ENCODE assay signal across 14 mouse cellular contexts in the genomic region with DNA sequence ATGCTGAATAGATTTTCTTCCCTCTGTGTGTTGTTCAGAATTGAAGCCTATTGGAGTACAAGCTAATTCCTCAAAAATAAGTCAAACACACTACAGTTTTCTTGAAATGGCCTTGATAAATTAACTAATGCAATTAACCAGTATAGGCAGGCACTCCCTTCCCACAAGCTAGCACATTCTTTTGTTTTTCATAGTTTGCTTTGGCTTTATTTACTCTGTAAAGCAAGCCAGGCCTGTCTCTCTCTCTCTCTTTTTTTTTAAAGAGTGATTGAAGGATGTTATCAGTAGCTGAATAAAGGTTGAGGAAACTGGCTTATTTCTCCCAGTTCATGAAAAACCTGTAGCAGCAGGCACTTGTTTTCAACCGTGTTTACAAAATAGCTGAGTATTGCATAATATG.
"Had no signal": no experiment of that assay in that cellular context is flagged by ENCODE, and none has a peak within 500 bp of the region (broad histone marks: within the 10 kb centered on the region; RNA-seq: fewer than 3 reads in every experiment).

No protein-coding gene starts in this region.

- H3K4me1 ChIP-seq: megakaryocyte, embryonic 14.5 days; midbrain, embryonic 13.5 days; midbrain, embryonic 15.5 days; neural tube, embryonic 12.5 days had no signal

- H3K27me3 ChIP-seq: liver, embryonic 15.5 days; megakaryocyte, embryonic 14.5 days; midbrain, embryonic 13.5 days; midbrain, embryonic 15.5 days; neural tube, embryonic 12.5 days had no signal

- H3K4me3 ChIP-seq: liver, embryonic 15.5 days; megakaryocyte, embryonic 14.5 days; midbrain, embryonic 13.5 days; midbrain, embryonic 15.5 days; neural tube, embryonic 12.5 days had no signal

- ATAC-seq: midbrain, embryonic 13.5 days; midbrain, embryonic 15.5 days had no signal

- H3K9ac ChIP-seq: liver, embryonic 15.5 days; lung, embryonic 14.5 days; midbrain, embryonic 13.5 days; midbrain, embryonic 15.5 days; neural tube, embryonic 12.5 days had no signal

- H3K4me2 ChIP-seq: liver, embryonic 15.5 days; lung, embryonic 14.5 days; midbrain, embryonic 11.5 days; midbrain, embryonic 13.5 days; midbrain, embryonic 15.5 days; neural tube, embryonic 12.5 days had no signal

- H3K36me3 ChIP-seq: liver, embryonic 15.5 days; midbrain, embryonic 13.5 days; midbrain, embryonic 15.5 days; neural tube, embryonic 12.5 days had no signal

- H3K9me3 ChIP-seq: liver, embryonic 15.5 days; midbrain, embryonic 13.5 days; midbrain, embryonic 15.5 days; neural tube, embryonic 12.5 days had no signal

- H3K27ac ChIP-seq: liver, embryonic 15.5 days; midbrain, embryonic 13.5 days; midbrain, embryonic 15.5 days; neural tube, embryonic 12.5 days had no signal

- DNase-seq: lung, adult 18-20 months; lung, embryonic 14.5 days; lung, postnatal 10 days; lung, postnatal 4 days; right cerebral cortex, postnatal 14 days; thymus, adult 18-20 months; thymus, postnatal 14 days; thymus, postnatal 36 days had no signal
